13 mouse cellular contexts compared by ENCODE assay signal in the genomic region with DNA sequence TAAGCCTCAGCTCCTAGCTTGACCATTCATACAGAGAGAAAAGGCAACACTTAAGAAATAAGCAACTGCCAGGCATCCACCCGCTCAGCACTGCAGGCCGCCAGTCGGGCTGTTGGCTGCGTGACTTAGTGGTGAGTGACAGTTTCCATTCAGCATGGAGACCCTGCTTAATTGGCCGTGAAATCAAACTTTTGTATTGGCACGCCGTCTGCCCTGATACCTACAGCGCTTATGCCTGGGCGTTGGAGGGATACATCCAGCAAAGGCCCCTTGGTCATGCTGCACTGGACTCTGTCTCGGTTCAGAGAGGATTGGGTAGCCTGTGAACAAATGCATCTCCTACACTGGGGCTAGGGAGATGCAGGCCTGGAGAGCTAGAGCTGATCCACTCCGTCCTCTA.
A peak's percentile ranks its signal among the peaks of the same experiment; 100 is the strongest.
DNase-seq lines count a peak whose midpoint lies in the region; ATAC-seq and TF ChIP-seq lines count a peak whose summit lies in the region.
"Had no signal": no experiment of that assay in that cellular context is flagged by ENCODE, and none has a peak within 500 bp of the region (broad histone marks: within the 10 kb centered on the region; RNA-seq: fewer than 3 reads in every experiment).

No protein-coding gene starts in this region.

- peak; percentile 78 for DNase-seq in embryo, embryonic 11 days
- DNase-seq in hindbrain, embryonic 10.5 days (ENCODE audit: low spot score): peak; percentile 79
- DNase-seq in layer of hippocampus, postnatal 25 days (ENCODE audit: extremely low spot score in 1 of 2, low spot score in 1 of 2): no peak
- no peak for DNase-seq in cerebellum, adult 8-10 months
- no peak for DNase-seq in ovary, postnatal 10 days (ENCODE audit: low spot score)
- no peak for DNase-seq in B cell, adult 2 months
- DNase-seq: layer of hippocampus, adult 9-11 months had no signal

- TF ChIP-seq CTCF in E14TG2a.4 (conservative IDR thresholded peaks at IDR 0.05; ENCODE audit: low read length): no peak

- no peaks in the 10 kb centered on the region for H3K36me3 ChIP-seq in E14TG2a.4 (ENCODE audit: insufficient read depth, low read length)
- H3K36me3 ChIP-seq in hindbrain, embryonic 10.5 days: no peaks in the 10 kb centered on the region
- no peaks in the 10 kb centered on the region for H3K36me3 ChIP-seq in midbrain, embryonic 15.5 days (replicated peaks)
- H3K36me3 ChIP-seq: embryonic facial prominence, embryonic 12.5 days; liver, embryonic 12.5 days had no signal

- peak overlapping the region; percentile 69 for H3K27ac ChIP-seq in hindbrain, embryonic 10.5 days
- H3K27ac ChIP-seq in midbrain, embryonic 15.5 days: no peak overlapping the region
- H3K27ac ChIP-seq: embryonic facial prominence, embryonic 12.5 days; heart, embryonic 13.5 days; liver, embryonic 12.5 days had no signal

- peaks cover 7% of the 10 kb centered on the region for H3K27me3 ChIP-seq in E14TG2a.4 (ENCODE audit: insufficient read depth, low read length)
- peaks cover 75% of the 10 kb centered on the region for H3K27me3 ChIP-seq in hindbrain, embryonic 10.5 days (ENCODE audit: insufficient read depth, poor library complexity, severe bottlenecking)
- H3K27me3 ChIP-seq in midbrain, embryonic 15.5 days (replicated peaks): peaks cover 11% of the 10 kb centered on the region; the same call in 1 of the 2 replicates
- H3K27me3 ChIP-seq: heart, embryonic 13.5 days; liver, embryonic 12.5 days had no signal

- peaks cover 3% of the 10 kb centered on the region for H3K9me3 ChIP-seq in E14TG2a.4 (ENCODE audit: low read length)
- H3K9me3 ChIP-seq in hindbrain, embryonic 10.5 days: no peaks in the 10 kb centered on the region
- H3K9me3 ChIP-seq in midbrain, embryonic 15.5 days: no peaks in the 10 kb centered on the region
- H3K9me3 ChIP-seq: heart, embryonic 13.5 days; liver, embryonic 12.5 days had no signal

- 23% methylated on average over 11 of the region's 11 CpGs for whole genome bisulfite sequencing in hindbrain, embryonic 10.5 days
- WGBS in midbrain, embryonic 15.5 days: 8% methylated on average over 11 of the region's 11 CpGs

- no peak overlapping the region for H3K9ac ChIP-seq in midbrain, embryonic 15.5 days
- H3K9ac ChIP-seq: embryonic facial prominence, embryonic 12.5 days; heart, embryonic 13.5 days; liver, embryonic 12.5 days had no signal

- peak; percentile 59 for ATAC-seq in midbrain, embryonic 15.5 days (replicated peaks)
- ATAC-seq: CD4-positive, CD25-positive, alpha-beta regulatory T cell, adult 4 months; liver, embryonic 12.5 days had no signal

- peaks cover 23% of the 10 kb centered on the region for H3K4me1 ChIP-seq in E14TG2a.4 (replicated peaks; ENCODE audit: low read depth, low read length)
- peaks cover 33% of the 10 kb centered on the region for H3K4me1 ChIP-seq in hindbrain, embryonic 10.5 days (replicated peaks)
- H3K4me1 ChIP-seq in midbrain, embryonic 15.5 days: peaks cover 23% of the 10 kb centered on the region
- H3K4me1 ChIP-seq: embryonic facial prominence, embryonic 12.5 days; heart, embryonic 13.5 days; liver, embryonic 12.5 days had no signal

- H3K4me2 ChIP-seq in midbrain, embryonic 15.5 days: 0 out of 2 replicates have a peak overlapping the region, but pooled peaks have one; percentile 0
- H3K4me2 ChIP-seq: embryonic facial prominence, embryonic 12.5 days; heart, embryonic 13.5 days; liver, embryonic 12.5 days had no signal

- H3K4me3 ChIP-seq in E14TG2a.4 (replicated peaks; ENCODE audit: low read length): 0 out of 2 replicates have a peak overlapping the region, but pooled peaks have one; percentile 17
- peak overlapping the region; percentile 22 for H3K4me3 ChIP-seq in hindbrain, embryonic 10.5 days
- no peak overlapping the region for H3K4me3 ChIP-seq in midbrain, embryonic 15.5 days
- H3K4me3 ChIP-seq: embryonic facial prominence, embryonic 12.5 days; heart, embryonic 13.5 days; liver, embryonic 12.5 days had no signal

Comparison
In these comparisons a context has a peak if more than half of its experiments do, and no peak if none do; other contexts are left out.
1. DNase-seq: peak in embryo, embryonic 11 days (single experiment) and hindbrain, embryonic 10.5 days (single experiment); none in layer of hippocampus, postnatal 25 days (0 of 2), cerebellum, adult 8-10 months (single experiment), ovary, postnatal 10 days (single experiment) and B cell, adult 2 months (0 of 2).